Mouse (Mus musculus): Measurements from ENCODE around the gene Pnpt1.

Pnpt1 gene

GRCm38 (mm10) chr11:29130385-29131355 is at the start of gene Pnpt1:
Gene Pnpt1, plus strand, starts transcription at chr11:29130744.
- DNase-seq (ENCODE audit: low spot score), result peak; percentile 82

GRCm38 (mm10) chr11:29092403-29092802 is 38.1 kb upstream of the Pnpt1 start:
- DNase-seq (ENCODE audit: low spot score), result no peak

DNA sequence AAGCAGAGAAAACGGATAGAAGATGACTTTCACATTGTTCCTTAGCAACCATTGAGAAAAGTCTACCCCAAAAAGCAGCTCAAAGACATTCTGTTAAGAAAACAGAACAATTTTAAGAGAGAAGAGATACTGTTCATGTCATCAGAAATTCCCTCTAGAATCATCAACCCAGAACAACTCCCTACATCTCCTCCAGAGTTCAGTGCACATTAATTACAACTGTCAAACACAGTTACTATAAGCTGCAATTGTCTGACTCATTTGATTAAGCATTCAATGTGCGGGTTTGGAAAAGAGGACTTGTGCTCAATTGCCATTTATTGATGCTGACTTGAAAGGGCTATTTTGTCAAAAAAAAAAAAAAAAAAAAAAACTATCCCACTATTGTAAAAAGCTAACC is 31.6 kb upstream of the Pnpt1 start:
- no peak for DNase-seq (ENCODE audit: low spot score)

DNA sequence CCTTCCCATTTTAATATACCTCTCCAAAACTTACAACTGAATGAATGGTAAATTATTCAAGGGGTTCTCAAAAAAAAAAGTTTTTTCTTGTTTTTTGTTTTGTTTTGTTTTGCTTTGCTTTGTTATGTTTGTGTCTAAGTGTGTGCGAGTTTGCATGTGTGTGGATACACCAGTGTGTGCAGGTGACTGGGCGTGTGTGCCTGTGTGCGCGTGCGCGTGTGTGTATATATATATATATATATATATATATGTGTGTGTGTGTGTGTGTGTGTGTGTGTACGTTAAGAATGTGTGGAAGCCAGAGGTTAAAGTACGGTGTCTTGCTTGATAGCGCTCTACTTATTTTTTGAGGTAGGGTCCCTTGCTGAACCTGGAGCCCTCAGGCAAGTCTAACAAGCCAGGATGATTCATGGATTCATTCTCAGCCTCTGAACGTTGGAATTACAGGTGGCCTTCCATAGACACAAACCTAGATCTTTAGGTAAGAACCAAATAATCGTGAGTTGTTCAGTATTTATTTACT is 621 bp upstream of the Pnpt1 start:
- DNase-seq (ENCODE audit: low spot score), result no peak

DNA sequence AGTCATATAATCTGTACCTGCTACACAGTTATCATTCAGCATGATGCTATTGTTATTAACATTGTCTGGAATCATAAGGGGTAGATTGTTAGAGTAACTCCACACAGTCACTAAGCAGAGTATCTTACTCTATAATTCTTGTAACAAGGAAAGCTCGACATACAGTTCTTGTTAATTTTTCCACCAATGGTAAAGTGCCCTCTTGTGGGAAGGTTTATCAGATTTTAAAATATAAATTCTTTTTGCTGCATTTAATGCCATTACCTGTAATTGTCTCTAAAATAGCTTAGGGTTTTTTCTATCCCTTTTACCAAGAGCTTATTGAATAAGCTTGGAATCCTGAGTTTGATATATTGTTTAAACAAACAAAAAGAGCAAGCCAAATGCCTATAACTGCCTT is 10.1 kb downstream of the Pnpt1 start:
- DNase-seq (ENCODE audit: low spot score), result no peak

DNA sequence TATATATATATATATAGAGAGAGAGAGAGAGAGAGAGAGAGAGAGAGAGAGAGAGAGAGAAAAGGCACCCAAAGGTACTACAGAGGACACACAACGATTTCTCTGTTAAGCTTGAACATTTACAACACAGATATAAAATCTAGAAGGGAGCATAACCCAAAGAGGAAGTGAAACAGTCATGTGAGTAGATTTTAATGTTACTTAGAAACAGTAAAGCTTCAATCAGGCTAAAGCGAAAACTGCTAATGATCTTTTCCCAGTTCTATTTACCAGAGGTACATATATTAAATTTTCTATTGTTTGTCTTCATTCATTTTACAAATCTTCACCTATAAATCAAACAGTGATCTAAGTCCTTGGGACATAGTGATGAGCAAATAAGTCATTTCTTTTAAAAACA is 18.4 kb downstream of the Pnpt1 start:
- DNase-seq (ENCODE audit: low spot score), result no peak

GRCm38 (mm10) chr11:29163569-29163968 is 33.0 kb downstream of the Pnpt1 start:
- DNase-seq (ENCODE audit: low spot score), result no peak

GRCm38 (mm10) chr11:29171959-29172391 is 41.4 kb downstream of the Pnpt1 start:
- peak; percentile 3 for DNase-seq (ENCODE audit: low spot score)

DNA sequence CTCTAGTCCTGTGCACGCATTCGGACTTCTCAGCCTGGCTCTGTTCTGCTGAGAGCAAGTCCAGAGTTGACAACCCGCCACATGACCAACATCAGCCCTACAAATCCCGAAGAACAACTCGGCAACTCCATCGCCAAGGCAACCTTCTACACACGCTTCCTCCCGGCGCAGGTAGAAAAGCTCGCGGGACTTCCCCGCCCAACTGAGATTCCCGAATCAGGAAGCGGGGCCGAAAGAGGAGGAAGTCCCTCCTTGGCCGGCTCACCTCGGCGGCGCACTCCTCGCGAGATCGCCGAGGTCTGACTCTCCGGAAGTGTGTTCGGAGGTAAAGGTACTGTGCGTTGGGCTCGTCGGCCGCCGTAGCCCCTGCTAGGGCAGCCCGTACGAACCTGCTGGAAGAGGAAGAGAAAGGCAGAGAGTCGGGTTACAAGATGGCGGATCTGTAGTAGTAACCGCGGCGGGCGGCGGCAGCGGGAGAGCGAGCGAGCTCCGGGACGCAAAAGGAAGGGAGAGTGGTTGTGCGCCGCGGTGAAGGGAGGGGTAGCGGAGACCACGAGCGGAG is 42.1 kb downstream of the Pnpt1 start, which contains the start of gene Ppp4r3b:
Gene Ppp4r3b, plus strand, starts transcription at position 328 of the 562 bp plus-strand sequence.
- peak; percentile 87 for DNase-seq (ENCODE audit: low spot score)

DNA sequence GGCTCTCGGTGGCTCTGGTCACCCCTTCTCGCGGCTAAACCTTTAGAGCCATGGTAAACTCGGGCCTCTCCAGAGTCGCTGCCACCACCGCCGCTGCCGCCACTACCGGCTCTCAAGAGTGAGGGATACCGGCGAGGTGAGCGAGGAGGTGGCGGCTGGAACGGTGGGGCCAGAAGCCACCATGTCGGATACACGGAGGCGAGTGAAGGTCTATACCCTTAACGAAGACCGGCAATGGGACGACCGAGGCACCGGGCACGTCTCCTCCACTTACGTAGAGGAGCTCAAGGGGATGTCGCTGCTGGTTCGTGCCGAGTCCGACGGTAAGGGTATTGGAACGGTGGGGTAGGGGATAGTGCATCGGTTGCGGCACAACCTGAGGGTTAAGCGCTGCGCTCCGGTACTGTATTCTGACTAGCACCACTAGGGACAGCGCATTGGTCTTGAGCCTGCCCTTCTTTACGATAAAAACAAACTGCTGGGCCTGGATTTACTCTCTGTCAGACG is 42.6 kb downstream of the Pnpt1 start:
- peak; percentile 46 for DNase-seq (ENCODE audit: low spot score)

DNA sequence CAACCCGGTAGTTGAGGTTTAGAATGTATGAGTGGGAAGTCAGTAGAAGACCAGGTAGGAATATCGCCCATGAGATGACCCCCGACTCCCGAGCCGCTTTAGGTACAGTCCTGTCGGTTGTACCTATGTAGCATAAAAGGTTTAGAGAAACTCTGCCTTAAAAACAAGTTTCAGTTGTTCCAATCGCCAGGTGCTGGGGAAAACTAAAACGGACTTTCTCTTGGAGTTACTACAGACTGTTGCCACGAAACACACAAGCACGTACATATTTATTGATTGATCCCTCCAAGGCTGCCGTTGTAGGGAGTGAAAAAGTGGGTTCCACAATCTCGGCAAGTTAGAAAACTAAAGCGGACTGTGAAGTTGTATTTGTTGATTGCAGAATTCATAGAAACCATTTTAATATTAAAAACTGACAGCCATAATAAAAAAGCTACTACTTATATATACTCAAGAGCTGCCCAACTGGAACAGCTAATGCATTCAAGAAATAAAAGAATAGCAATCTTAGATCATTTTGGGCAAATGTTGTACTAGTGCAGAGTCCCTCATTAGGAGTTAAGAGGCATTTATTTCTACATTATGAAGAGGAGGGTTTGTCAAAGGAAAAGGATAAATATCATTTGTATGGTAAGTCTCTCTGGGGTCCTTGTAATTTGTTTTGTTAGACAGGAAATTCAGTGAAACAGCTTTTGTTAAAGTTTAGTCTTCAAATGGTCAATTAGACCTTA is 43.3 kb downstream of the Pnpt1 start:
- no peak for DNase-seq (ENCODE audit: low spot score)

- DNase-seq (ENCODE audit: low spot score), result no peak
These were observed 48.8 kb downstream of the Pnpt1 start for GRCm38 (mm10) chr11:29179319-29179718.

GRCm38 (mm10) chr11:29180657-29181056 is 50.1 kb downstream of the Pnpt1 start:
- no peak for DNase-seq (ENCODE audit: low spot score)

- DNase-seq (ENCODE audit: low spot score), result no peak
These were observed 51.2 kb downstream of the Pnpt1 start for GRCm38 (mm10) chr11:29181751-29182150.

DNA sequence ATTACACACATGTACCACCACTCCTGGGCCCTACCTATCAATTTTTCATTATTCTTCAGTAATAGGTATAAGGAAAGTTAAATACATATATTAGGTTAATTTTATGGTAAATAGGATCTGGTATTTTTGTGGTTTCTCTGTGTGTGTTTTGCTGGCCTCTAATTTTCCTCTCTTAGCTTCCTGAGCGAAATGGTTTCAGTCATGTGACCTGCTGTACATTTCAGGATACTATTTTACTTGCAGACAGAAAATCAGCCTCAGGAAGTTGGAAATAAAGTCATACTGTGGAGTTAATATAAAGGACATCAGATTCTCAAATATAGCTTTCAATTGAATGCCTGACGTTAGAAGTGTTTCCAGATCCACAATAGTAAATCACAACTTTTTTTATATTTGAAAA is 58.4 kb downstream of the Pnpt1 start:
- no peak for DNase-seq (ENCODE audit: low spot score)

DNA sequence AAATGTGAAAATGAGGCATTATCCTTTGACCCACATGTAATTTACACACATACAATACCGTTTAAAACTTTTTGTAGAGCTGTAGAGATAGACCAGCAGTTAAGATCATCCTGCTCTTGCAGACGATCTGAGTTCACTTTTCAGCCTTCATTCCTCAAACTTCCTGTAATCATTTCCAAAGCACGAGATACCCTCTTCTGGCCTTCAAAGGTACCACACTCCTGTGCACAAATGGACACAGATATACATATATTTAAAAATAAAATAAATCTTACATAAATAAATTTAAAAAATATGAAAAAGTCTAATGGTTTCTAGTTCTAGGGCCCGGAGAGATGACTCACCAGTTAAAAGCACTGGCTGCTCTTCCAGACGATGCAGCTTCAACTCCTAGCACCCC is 73.1 kb downstream of the Pnpt1 start:
- DNase-seq (ENCODE audit: low spot score), result no peak

GRCm38 (mm10) chr11:29209774-29210173 is 79.2 kb downstream of the Pnpt1 start:
- DNase-seq (ENCODE audit: low spot score), result no peak
